Mouse (Mus musculus) urinary bladder, postnatal 10 days (tissue): ENCODE data around the gene Phf10.
A peak's percentile ranks its signal among the peaks of the same experiment; 100 is the strongest.
"Not testable (repeated sequence)": the region's sequence is repeated elsewhere in the genome, so short reads cannot be mapped to it uniquely, and the experiment has no call there.

ENCODE experiments used
- DNase-seq: peaks from one replicate; pipeline ENCODE4 v3.0.0; 2022; ENCODE audit warnings: low spot score

Phf10 gene

DNA sequence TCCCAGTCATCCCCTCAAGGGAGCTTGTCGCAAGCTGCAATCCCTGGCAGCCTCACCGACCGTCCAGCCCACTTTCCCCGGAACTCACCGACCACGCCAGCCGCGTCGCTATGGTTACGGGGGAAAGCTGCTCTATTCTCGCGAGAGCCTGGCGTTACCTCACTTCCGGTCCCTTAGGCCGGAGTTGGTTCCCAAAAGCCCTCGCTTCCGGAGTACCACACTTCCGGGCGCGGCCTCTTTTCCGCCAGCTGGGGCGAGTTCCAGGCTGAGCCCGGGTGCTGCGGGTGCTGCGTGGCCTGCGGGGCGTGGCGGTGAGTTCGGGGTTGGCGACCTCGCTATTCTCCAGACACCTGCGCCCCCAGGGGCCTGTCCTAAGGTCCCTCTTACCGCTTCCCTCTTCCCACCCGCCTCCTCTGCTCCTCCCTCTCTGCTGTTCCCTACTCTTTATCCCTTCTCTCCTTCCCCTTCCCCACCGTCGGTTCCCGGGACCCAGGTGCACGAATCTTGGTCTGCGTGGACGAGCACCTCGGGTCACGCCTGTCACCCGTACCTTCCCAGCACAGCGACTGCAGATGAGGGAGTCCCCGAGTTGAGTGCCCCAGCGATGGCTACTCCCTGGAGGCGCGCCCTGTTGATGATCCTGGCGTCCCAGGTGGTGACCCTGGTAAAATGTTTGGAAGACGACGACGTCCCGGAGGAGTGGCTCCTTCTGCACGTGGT is 17.9 kb downstream of the Phf10 start, which contains the start of the genes Wdr27 and 1600012H06Rik:
Gene Wdr27 (minus strand): TSS at position 150 of the 720 bp plus-strand sequence.
Gene 1600012H06Rik (plus strand): TSS at position 176 of the 720 bp plus-strand sequence.
- peak; percentile 98 for DNase-seq

DNA sequence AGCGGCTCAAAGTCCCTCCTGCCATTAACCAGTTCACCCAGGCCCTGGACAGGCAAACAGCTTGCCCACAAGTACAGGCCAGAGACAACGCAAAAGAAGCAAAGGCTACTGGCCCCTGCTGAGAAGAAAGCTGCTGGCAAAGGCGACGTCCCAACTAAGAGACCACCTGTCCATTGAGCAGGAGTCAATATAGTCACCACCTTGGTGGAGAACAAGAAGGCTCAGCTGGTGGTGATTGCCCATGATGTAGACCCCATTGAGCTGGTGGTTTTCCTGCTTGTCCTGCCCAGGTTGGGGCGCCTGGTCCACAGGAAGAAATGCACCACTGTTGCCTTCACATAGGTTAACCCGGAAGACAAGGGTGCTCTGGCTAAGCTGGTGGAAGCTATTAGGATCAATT is 18.9 kb downstream of the Phf10 start:
- DNase-seq: not testable (repeated sequence)

- DNase-seq: no peak
These were observed 25.1 kb downstream of the Phf10 start for GRCm38 (mm10) chr17:14935841-14936605.

DNA sequence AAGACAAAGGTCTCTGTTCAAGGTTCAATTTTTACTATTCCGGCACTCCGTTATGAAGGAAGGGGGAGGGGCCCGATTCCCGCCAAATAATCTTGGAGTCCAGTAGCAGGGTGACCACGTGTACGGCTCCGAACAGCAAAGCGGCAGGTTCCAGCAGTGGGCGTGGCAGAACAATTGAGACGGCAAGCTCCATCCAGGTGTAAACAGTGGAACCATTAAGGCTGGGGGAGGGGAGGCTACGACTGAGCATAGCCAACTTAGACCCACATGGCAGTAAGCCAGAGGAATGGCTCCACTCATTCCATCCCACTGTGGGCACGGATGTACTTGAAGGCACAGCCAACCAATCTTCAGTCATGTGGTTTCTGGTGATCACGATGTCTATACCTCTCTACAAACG is 25.8 kb downstream of the Phf10 start:
- not testable (repeated sequence) for DNase-seq

DNA sequence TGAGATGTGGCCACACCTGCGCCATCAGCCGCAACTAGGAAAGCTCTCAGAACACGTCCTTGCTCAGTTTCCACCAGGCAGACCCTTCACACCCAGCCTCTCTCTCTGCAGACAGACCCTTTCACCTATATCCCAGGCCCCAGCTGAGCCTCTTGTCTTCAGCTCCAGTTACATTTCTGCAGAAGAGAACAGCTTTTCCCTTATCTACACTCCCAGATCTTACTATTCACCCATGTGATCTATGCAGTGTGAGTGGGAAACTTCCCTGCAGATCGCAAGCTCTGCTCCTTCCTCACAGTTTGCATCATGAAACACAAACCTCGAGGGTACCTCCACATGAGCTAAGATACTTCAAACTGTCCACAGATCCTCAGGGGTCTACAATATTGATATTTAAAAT is 29.6 kb downstream of the Phf10 start:
- no peak for DNase-seq

DNA sequence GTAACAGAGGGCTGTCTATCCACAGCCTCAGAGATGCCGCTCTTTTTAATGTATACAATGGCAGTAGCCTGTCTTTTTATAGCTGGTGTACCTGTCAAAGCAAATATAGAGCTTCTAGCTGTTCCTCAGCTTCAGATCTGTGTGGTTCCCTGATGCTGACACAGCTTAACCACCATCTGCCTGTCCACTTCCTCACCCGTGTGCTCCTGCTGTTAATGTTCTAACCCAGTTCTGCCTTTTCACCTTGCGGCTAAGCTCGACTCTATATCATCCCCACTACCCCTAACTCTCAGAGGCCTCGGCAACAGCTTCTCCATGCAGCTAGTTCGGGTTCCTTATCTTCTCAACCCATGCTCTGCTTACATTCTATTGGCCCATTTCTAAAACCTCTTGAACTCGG is 30.4 kb downstream of the Phf10 start:
- DNase-seq: no peak

- no peak for DNase-seq
These were observed 32.4 kb downstream of the Phf10 start for GRCm38 (mm10) chr17:14928631-14929030.

GRCm38 (mm10) chr17:14927644-14928218 is 33.3 kb downstream of the Phf10 start:
- DNase-seq: no peak

- DNase-seq: no peak
These were observed 39.5 kb downstream of the Phf10 start for GRCm38 (mm10) chr17:14921582-14921981.

GRCm38 (mm10) chr17:14917866-14918265 is 43.2 kb downstream of the Phf10 start:
- no peak for DNase-seq

- no peak for DNase-seq
These were observed 46.7 kb downstream of the Phf10 start for GRCm38 (mm10) chr17:14914401-14914800.

GRCm38 (mm10) chr17:14912981-14913380 is 48.1 kb downstream of the Phf10 start:
- no peak for DNase-seq

- no peak for DNase-seq
These were observed 48.7 kb downstream of the Phf10 start for GRCm38 (mm10) chr17:14912420-14912819.

DNA sequence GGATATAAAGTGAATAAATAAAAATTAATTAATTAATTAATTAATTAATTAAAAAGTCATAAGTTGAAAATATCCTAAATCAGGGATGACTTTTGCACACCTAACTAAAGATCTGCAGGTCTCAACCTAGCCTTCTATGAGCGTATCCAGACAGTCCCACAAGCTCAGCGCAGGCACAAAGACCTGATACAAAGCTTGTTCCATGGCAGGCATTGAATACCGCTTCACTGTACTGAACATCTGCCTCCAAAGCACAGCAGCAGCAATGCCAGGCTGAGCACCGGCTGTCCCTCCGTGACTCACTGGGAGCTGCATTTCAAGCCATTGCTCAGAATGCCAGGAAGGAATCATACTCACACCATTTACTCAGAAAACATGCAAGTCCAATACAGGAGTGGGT is 50.3 kb downstream of the Phf10 start:
- no peak for DNase-seq

DNA sequence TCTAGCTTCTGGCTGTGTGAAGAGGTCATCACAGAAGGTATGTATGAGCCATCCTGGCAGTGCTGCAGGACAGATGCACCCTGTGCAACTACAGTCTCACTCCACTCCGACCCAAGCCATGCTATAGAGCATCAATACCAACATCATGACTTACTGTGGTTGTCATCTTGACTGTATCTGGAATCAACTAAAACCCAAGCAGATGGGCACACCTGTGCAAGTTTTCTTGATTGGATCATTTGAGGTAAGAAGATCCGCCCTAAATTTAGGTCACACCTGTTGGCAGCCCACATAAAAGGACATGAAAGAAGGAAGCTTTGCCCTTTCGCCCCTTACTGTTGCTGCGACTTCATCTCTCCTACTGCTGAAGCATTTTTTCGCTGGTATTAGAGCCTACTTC is 51.7 kb downstream of the Phf10 start:
- DNase-seq: no peak

DNA sequence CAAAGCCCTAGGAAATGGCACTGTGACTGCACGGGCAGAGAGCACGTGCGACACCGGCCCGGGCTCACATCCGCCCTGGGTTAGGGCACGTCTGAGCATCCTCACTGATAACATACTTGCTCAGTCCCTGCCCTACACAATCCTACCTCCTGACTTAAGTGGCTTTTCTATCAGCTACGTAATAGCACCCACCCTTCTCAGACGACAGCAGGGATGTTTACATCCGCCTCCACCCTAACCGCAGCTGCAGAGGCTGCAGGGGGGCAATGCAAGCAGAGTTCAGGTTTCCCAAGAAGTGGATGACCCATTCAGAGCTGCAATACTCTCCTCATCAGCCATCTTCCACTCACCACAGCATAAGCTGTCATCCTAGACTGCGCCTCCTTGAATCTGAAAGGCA is 53.9 kb downstream of the Phf10 start:
- DNase-seq: no peak

DNA sequence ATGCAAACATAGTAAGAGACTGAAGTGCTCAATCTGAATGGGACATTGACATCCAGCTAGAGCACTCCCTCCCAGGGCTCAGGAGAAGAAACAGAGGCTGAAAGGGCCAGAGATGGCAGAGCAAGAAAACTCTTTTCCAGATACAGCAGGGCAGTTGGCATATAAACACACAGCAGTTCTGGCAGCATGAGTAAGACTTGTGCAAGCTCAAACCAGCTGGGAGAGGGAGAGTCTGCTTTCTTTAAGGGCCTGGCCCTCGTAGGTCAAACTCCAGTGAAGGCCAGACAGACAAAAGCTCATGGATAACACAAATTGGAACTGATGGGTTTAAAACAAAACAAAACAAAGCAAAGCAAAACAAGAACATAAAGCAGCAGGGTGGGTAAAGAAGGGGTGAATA is 54.5 kb downstream of the Phf10 start:
- DNase-seq: no peak

- DNase-seq: no peak
These were observed 56.3 kb downstream of the Phf10 start for GRCm38 (mm10) chr17:14904637-14905265.

DNA sequence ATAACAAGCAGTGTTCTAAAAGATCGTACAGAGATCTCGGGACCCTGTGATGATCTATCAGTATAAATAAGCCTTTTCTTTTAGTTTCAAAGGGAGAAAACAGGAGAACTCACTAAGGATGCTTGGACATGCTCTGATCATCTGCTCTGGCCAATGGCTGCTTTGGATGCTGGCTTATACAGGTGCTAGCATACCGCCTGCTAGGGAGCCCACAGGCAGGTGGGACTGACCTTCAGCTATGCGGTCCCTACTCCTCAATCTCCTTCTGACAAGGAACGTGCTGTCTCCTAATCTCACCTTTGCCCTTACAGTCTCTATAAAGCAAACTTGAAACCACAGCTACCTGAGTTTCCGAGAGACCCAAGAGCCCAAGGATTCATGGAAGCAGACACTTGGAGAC is 56.9 kb downstream of the Phf10 start:
- DNase-seq: no peak

- no peak for DNase-seq
These were observed 57.9 kb downstream of the Phf10 start for GRCm38 (mm10) chr17:14903212-14903611.

- no peak for DNase-seq
These were observed 62.1 kb downstream of the Phf10 start for GRCm38 (mm10) chr17:14898972-14899371.

DNA sequence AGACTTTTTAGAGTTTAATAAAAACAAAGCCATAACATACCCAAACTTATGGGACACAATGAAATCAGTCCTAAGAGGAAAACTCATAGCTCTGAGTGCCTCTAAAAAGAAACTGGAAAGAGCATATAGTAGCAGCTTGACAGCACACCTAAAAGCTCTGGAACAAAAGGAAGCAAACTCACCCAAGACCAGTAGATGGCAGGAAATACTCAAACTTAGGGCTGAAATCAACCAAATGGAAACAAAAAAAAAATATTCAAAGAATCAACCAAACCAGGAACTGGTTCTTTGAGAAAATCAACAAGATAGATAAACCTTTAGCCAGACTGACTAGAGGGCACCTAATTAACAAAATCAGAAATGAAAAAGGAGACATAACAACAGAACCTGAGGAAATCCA is 66.0 kb downstream of the Phf10 start:
- DNase-seq: not testable (repeated sequence)
